13 mouse cellular contexts compared by ENCODE assay signal in genomic region chr1:132689181-132689580, GRCm38 (mm10). TPM values are rescaled to one million over a fixed set of nuclear protein-coding genes. Genes with fewer than 3 reads are reported as not detected.
DNase-seq lines count a peak whose midpoint lies in the region; ATAC-seq lines count a peak whose summit lies in the region.
"Had no signal": no experiment of that assay in that cellular context is flagged by ENCODE, and none has a peak within 500 bp of the region (broad histone marks: within the 10 kb centered on the region; RNA-seq: fewer than 3 reads in every experiment).

No protein-coding gene starts in this region.

- intact Hi-C loops in heart, postnatal 14 days (cut with DNase I), result no loop called here

- no peaks in the 10 kb centered on the region for H3K27me3 ChIP-seq in embryonic facial prominence, embryonic 11.5 days (ENCODE audit: control insufficient read depth, insufficient read depth, low read length)
- no peaks in the 10 kb centered on the region for H3K27me3 ChIP-seq in hindbrain, embryonic 14.5 days (ENCODE audit: control insufficient read depth, insufficient read depth, low read length)
- H3K27me3 ChIP-seq in midbrain, embryonic 14.5 days (ENCODE audit: control insufficient read depth, insufficient read depth, low read length), result no peaks in the 10 kb centered on the region
- H3K27me3 ChIP-seq: liver, embryonic 13.5 days had no signal

- no peak overlapping the region for H3K4me2 ChIP-seq in embryonic facial prominence, embryonic 11.5 days (ENCODE audit: low read depth, low read length)
- H3K4me2 ChIP-seq in hindbrain, embryonic 14.5 days (replicated peaks), result no peak overlapping the region
- no peak overlapping the region for H3K4me2 ChIP-seq in midbrain, embryonic 14.5 days (ENCODE audit: low read length)
- H3K4me2 ChIP-seq: liver, embryonic 13.5 days had no signal

- no peak overlapping the region for H3K4me3 ChIP-seq in embryonic facial prominence, embryonic 11.5 days (ENCODE audit: low read depth, low read length)
- no peak overlapping the region for H3K4me3 ChIP-seq in hindbrain, embryonic 14.5 days (replicated peaks; ENCODE audit: low read length)
- no peak overlapping the region for H3K4me3 ChIP-seq in midbrain, embryonic 14.5 days (replicated peaks; ENCODE audit: low read depth, low read length)
- H3K4me3 ChIP-seq: left cerebral cortex, adult 2 months; liver, embryonic 13.5 days had no signal

- H3K4me1 ChIP-seq in embryonic facial prominence, embryonic 11.5 days (ENCODE audit: control insufficient read depth, insufficient read depth, low read length), result no peaks in the 10 kb centered on the region
- H3K4me1 ChIP-seq in hindbrain, embryonic 14.5 days (replicated peaks; ENCODE audit: control insufficient read depth, insufficient read depth, low read length), result peaks cover 36% of the 10 kb centered on the region
- H3K4me1 ChIP-seq in midbrain, embryonic 14.5 days (ENCODE audit: control insufficient read depth, insufficient read depth, low read length), result peaks cover 18% of the 10 kb centered on the region
- H3K4me1 ChIP-seq: liver, embryonic 13.5 days had no signal

- peak; percentile 49 for DNase-seq in embryo, embryonic 10.5 days (ENCODE audit: low spot score)
- peak; percentile 23 for DNase-seq in embryonic facial prominence, embryonic 11.5 days (ENCODE audit: low spot score)
- DNase-seq in hindbrain, embryonic 14.5 days (ENCODE audit: low spot score), result no peak
- DNase-seq in midbrain, embryonic 14.5 days, result no peak
- DNase-seq in urinary bladder, postnatal 25 days (ENCODE audit: low spot score), result no peak
- DNase-seq in thymus, postnatal 14 days, result no peak
- DNase-seq in heart, postnatal 14 days, result no peak
- DNase-seq: cerebellum, adult 11-12 months; kidney, adult 8-10 months; liver, embryonic 13.5 days had no signal

- ATAC-seq in embryonic facial prominence, embryonic 11.5 days (replicated peaks; ENCODE audit: insufficient number of reproducible peaks, low FRiP score, low TSS enrichment, low read depth), result no peak
- no peak for ATAC-seq in hindbrain, embryonic 14.5 days (ENCODE audit: low FRiP score)
- no peak for ATAC-seq in midbrain, embryonic 14.5 days (ENCODE audit: low FRiP score, low TSS enrichment)
- ATAC-seq: CD4-positive, CD25-positive, alpha-beta regulatory T cell, adult 4 months; lung, postnatal 0 days had no signal

- no peak overlapping the region for H3K9ac ChIP-seq in embryonic facial prominence, embryonic 11.5 days (replicated peaks; ENCODE audit: low read length)
- no peak overlapping the region for H3K9ac ChIP-seq in hindbrain, embryonic 14.5 days
- no peak overlapping the region for H3K9ac ChIP-seq in midbrain, embryonic 14.5 days (replicated peaks; ENCODE audit: low read length)
- H3K9ac ChIP-seq: liver, embryonic 13.5 days had no signal

- no peaks in the 10 kb centered on the region for H3K36me3 ChIP-seq in embryonic facial prominence, embryonic 11.5 days (replicated peaks; ENCODE audit: control insufficient read depth, insufficient read depth, low read depth, low read length)
- H3K36me3 ChIP-seq in hindbrain, embryonic 14.5 days (replicated peaks; ENCODE audit: control insufficient read depth, insufficient read depth), result no peaks in the 10 kb centered on the region
- no peaks in the 10 kb centered on the region for H3K36me3 ChIP-seq in midbrain, embryonic 14.5 days (ENCODE audit: control insufficient read depth, insufficient read depth, low read length)
- H3K36me3 ChIP-seq: liver, embryonic 13.5 days had no signal

- 40% methylated on average over 3 of the region's 3 CpGs for WGBS in embryonic facial prominence, embryonic 11.5 days
- 60% methylated on average over 3 of the region's 3 CpGs for WGBS in hindbrain, embryonic 14.5 days
- WGBS in midbrain, embryonic 14.5 days, result 85% methylated on average over 3 of the region's 3 CpGs

- H3K27ac ChIP-seq in embryonic facial prominence, embryonic 11.5 days (replicated peaks; ENCODE audit: low read depth, low read length), result no peak overlapping the region
- H3K27ac ChIP-seq in hindbrain, embryonic 14.5 days, result peak overlapping the region; percentile 60; the same call in 1 of the 2 replicates
- H3K27ac ChIP-seq in midbrain, embryonic 14.5 days (replicated peaks; ENCODE audit: low read depth, low read length), result peak overlapping the region; percentile 49
- H3K27ac ChIP-seq: left cerebral cortex, adult 2 months; liver, embryonic 13.5 days had no signal

- no peaks in the 10 kb centered on the region for H3K9me3 ChIP-seq in embryonic facial prominence, embryonic 11.5 days (replicated peaks; ENCODE audit: control insufficient read depth, low read length)
- no peaks in the 10 kb centered on the region for H3K9me3 ChIP-seq in hindbrain, embryonic 14.5 days (ENCODE audit: control insufficient read depth, low read length)
- no peaks in the 10 kb centered on the region for H3K9me3 ChIP-seq in midbrain, embryonic 14.5 days (ENCODE audit: control insufficient read depth, low read length)
- H3K9me3 ChIP-seq: liver, embryonic 13.5 days had no signal

RNA-seq across cellular contexts. Expression of gene Nfasc, which starts 52.4 kb away (rescaled TPM):
- polyA plus RNA-seq in embryonic facial prominence, embryonic 11.5 days (2014; fragmentation: Nextera tagmentation; extraction: Ambion mirVana), result 3.6 and 5.5 TPM in 2 replicates
- polyA plus RNA-seq in hindbrain, embryonic 14.5 days (2014; fragmentation: Nextera tagmentation; extraction: Ambion mirVana), result 42.8 and 44.9 TPM in 2 replicates
- 37.8 and 48.6 TPM in 2 replicates for polyA plus RNA-seq in midbrain, embryonic 14.5 days (2014; fragmentation: Nextera tagmentation; extraction: Ambion mirVana)
- under 1 TPM; 0.41 to 0.53 TPM for total RNA-seq in heart, postnatal 14 days (2021)
- polyA plus RNA-seq: CD4-positive, CD25-positive, alpha-beta regulatory T cell, adult 4 months had no signal

Comparison
In these comparisons a context has a peak if more than half of its experiments do, and no peak if none do; other contexts are left out.
1. DNase-seq: peak in embryo, embryonic 10.5 days (single experiment) and embryonic facial prominence, embryonic 11.5 days (single experiment); none in hindbrain, embryonic 14.5 days (single experiment), midbrain, embryonic 14.5 days (single experiment), urinary bladder, postnatal 25 days (single experiment), thymus, postnatal 14 days (single experiment) and heart, postnatal 14 days (0 of 2).